Mouse (Mus musculus): Measurements from ENCODE around the gene Adss. TPM values are rescaled to one million over a fixed set of nuclear protein-coding genes. Genes with fewer than 3 reads are reported as not detected.
"Not testable (repeated sequence)": the region's sequence is repeated elsewhere in the genome, so short reads cannot be mapped to it uniquely, and the experiment has no call there.

Gene Adss
- 16.6 and 17.0 TPM in 2 replicates for total RNA-seq (2014; rRNA removed; ENCODE audit: low replicate concordance)
- 8.7 and 9.5 TPM in 2 replicates for polyA plus RNA-seq (2015; fragmentation: Nextera tagmentation; extraction: Ambion mirVana)

DNA sequence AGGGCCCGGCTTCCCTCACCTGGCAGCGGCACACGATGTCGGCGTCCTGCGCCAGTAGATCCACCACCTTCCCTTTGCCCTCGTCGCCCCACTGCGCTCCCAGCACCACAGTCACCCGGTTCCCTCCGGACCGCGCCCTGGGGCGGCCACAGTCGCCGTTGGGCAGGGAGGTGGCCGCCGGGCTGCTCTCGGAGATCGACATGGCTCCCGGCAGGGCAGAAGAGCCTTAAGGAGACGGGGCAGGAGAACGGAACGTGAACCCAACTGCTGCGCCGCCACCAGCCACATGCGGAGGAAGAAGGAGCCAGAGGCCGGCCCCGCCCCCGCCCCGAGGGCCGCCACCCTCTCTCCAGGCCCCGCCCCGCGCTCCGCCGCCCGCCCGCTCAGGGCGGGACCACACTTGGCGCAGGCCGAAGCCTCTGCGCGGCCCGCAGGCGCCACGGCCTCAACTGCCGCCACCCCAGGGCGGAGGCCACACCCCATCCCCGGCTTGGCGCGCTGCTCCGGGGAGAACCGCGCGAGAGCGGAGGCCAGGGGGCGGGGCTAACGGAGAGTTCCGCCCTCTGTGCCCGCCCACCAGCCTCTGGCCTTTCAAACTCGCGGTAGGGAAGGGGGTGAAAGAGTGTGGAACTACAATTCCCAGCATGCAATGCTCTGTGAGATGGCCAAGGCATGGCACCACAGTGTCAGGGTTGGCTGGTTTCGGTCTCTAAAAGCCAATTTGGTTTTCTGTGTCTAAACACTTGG lies at the start of gene Adss:
Gene Adss (minus strand): TSS at position 319 of the 747 bp plus-strand sequence.
- ATAC-seq (ENCODE audit: insufficient read depth, low read depth) (peak; percentile 99), DNase-seq (ENCODE audit: low spot score) (peak; percentile 98)
- Histone ChIP-seq H3K9me3 (replicated peaks; ENCODE audit: control insufficient read depth, low read length) (no peaks in the 10 kb centered on the region), H3K36me3 (replicated peaks; ENCODE audit: control insufficient read depth, insufficient read depth, low read length) (no peaks in the 10 kb centered on the region), H3K9ac (replicated peaks; ENCODE audit: low read depth, low read length) (peak within 1 kb of the TSS; percentile 91), H3K4me2 (ENCODE audit: low read depth, low read length) (peak within 1 kb of the TSS; percentile 93), H3K4me1 (ENCODE audit: control insufficient read depth, insufficient read depth) (peaks cover 12% of the 10 kb centered on the region), H3K4me3 (ENCODE audit: low read depth, low read length) (peak within 1 kb of the TSS; percentile 97), H3K27me3 (ENCODE audit: control insufficient read depth, insufficient read depth, low read length) (no peaks in the 10 kb centered on the region), H3K27ac (ENCODE audit: low read depth) (peak within 1 kb of the TSS; percentile 99)
- no peak for TF ChIP-seq CTCF (IDR thresholded peaks at IDR 0.05; ENCODE audit: low read depth)
- TF ChIP-seq EP300 (IDR thresholded peaks at IDR 0.05; ENCODE audit: low read depth), result no peak
- under 1% methylated on average over 47 of the region's 64 CpGs for WGBS

DNA sequence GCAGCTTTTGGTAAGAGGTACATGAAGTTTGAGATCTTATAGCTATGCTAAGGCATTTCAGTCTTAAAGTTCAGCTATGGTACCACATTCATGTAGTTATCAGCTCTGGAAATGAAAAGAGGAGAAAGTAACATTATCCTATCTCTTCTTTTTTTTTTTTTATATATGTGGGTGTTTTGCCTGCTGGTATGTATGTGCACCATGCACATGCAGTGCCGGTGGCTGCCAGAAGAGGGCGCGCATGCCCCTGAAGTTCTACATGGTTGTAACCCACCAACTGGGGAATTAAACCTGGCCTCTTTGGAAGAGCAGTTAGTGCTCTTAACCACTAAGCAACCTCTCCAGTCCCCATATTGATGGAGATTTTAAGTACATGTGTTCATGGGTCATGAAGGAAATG lies 49.5 kb upstream of the Adss start:
- ATAC-seq (ENCODE audit: insufficient read depth, low read depth); H3K36me3 ChIP-seq (replicated peaks; ENCODE audit: control insufficient read depth, insufficient read depth, low read length); H3K9ac ChIP-seq (replicated peaks; ENCODE audit: low read depth, low read length); H3K4me3 ChIP-seq (ENCODE audit: low read depth, low read length); H3K4me2 ChIP-seq (ENCODE audit: low read depth, low read length); H3K27me3 ChIP-seq (ENCODE audit: control insufficient read depth, insufficient read depth, low read length); H3K9me3 ChIP-seq (replicated peaks; ENCODE audit: control insufficient read depth, low read length); DNase-seq (ENCODE audit: low spot score); H3K4me1 ChIP-seq (ENCODE audit: control insufficient read depth, insufficient read depth); H3K27ac ChIP-seq (ENCODE audit: low read depth): not testable (repeated sequence)
- WGBS, result 52% methylated on average over 3 of the region's 3 CpGs

DNA sequence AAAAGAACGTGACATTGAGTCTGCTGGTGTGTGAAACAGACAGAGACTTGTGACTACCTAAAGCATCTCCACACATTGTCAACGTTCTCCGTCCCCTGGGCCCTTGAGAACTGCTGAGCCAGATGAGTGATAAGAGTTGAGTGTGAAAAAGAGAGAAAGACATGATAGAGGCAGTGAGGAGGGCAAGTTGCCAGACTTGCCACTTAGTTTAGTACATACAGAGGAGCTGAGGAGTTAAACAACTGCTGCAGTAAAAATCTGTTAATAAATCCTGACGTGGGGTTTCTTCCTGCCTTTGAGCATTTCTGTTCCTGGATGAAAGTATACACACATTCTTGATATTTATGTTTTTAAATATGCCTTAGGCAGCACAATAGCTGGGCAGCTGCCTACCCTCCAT lies 31.5 kb upstream of the Adss start:
- not testable (repeated sequence) for DNase-seq (ENCODE audit: low spot score); H3K9ac ChIP-seq (replicated peaks; ENCODE audit: low read depth, low read length); H3K27ac ChIP-seq (ENCODE audit: low read depth); H3K9me3 ChIP-seq (replicated peaks; ENCODE audit: control insufficient read depth, low read length); H3K4me3 ChIP-seq (ENCODE audit: low read depth, low read length); H3K4me2 ChIP-seq (ENCODE audit: low read depth, low read length); H3K36me3 ChIP-seq (replicated peaks; ENCODE audit: control insufficient read depth, insufficient read depth, low read length); H3K4me1 ChIP-seq (ENCODE audit: control insufficient read depth, insufficient read depth); H3K27me3 ChIP-seq (ENCODE audit: control insufficient read depth, insufficient read depth, low read length); ATAC-seq (ENCODE audit: insufficient read depth, low read depth)
- 29% methylated on average over 4 of the region's 4 CpGs for WGBS

DNA sequence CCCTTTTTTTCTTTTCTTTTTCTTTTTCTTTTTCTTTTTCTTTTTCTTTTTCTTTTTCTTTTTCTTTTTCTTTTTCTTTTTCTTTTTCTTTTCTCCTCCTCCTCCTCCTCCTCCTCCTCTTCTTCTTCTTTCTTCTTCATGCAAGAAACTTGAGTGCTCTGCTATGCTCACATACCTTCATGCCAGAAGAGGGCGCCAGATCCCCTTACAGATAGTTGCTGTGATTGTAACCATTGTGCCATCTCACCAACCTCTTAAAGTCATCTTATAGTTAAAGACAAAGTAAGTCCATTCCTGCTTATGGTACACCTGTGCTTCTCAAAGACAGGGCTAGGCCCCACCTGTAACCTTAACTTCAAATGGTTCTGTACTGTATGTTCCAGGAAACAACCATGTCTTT lies 10.5 kb upstream of the Adss start:
- not testable (repeated sequence) for H3K4me3 ChIP-seq (ENCODE audit: low read depth, low read length); DNase-seq (ENCODE audit: low spot score); H3K4me1 ChIP-seq (ENCODE audit: control insufficient read depth, insufficient read depth); H3K9me3 ChIP-seq (replicated peaks; ENCODE audit: control insufficient read depth, low read length); H3K27ac ChIP-seq (ENCODE audit: low read depth); H3K27me3 ChIP-seq (ENCODE audit: control insufficient read depth, insufficient read depth, low read length); H3K4me2 ChIP-seq (ENCODE audit: low read depth, low read length); H3K36me3 ChIP-seq (replicated peaks; ENCODE audit: control insufficient read depth, insufficient read depth, low read length); ATAC-seq (ENCODE audit: insufficient read depth, low read depth); H3K9ac ChIP-seq (replicated peaks; ENCODE audit: low read depth, low read length)
- 17% methylated on average over 1 of the region's 1 CpGs for WGBS
- TF ChIP-seq CTCF (IDR thresholded peaks at IDR 0.05; ENCODE audit: low read depth), result peak; percentile 42

DNA sequence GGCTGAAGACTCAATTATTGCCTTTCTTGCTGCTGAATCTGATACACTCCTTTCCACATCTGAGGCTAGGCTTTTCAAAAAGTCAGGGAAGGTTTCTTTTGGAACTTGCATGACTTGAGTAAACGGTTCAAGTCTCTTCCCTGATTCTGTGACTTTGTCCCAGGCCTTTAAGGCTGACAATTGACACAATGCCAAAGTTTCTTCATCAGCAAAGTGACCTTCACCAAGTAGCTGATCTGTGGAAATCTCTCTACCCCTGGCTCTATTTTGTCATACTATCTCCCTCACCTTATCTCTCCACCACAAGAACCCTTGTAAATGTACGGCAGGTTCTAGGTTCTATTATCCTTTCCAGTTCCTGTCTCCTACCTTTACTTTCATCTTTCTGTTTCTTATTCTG lies 7.2 kb upstream of the Adss start:
- no peak for TF ChIP-seq CTCF (IDR thresholded peaks at IDR 0.05; ENCODE audit: low read depth)
- TF ChIP-seq EP300 (IDR thresholded peaks at IDR 0.05; ENCODE audit: low read depth), result no peak
- DNase-seq (ENCODE audit: low spot score), result no peak
- Histone ChIP-seq H3K27ac (ENCODE audit: low read depth) (no peak overlapping the region), H3K4me2 (ENCODE audit: low read depth, low read length) (no peak overlapping the region), H3K9ac (replicated peaks; ENCODE audit: low read depth, low read length) (no peak overlapping the region), H3K4me3 (ENCODE audit: low read depth, low read length) (no peak overlapping the region), H3K4me1 (ENCODE audit: control insufficient read depth, insufficient read depth) (no peaks in the 10 kb centered on the region), H3K9me3 (replicated peaks; ENCODE audit: control insufficient read depth, low read length) (no peaks in the 10 kb centered on the region), H3K27me3 (ENCODE audit: control insufficient read depth, insufficient read depth, low read length) (no peaks in the 10 kb centered on the region), H3K36me3 (replicated peaks; ENCODE audit: control insufficient read depth, insufficient read depth, low read length) (no peaks in the 10 kb centered on the region)
- ATAC-seq (ENCODE audit: insufficient read depth, low read depth), result no peak
- WGBS, result 34% methylated on average over 2 of the region's 2 CpGs

All from heart, postnatal 0 days (tissue).